In genomic region chr17:83288143-83288492, GRCm38 (mm10) we compare ENCODE assay signal across 9 mouse cellular contexts.
DNase-seq lines count a peak whose midpoint lies in the region; ATAC-seq and TF ChIP-seq lines count a peak whose summit lies in the region.
"Had no signal": no experiment of that assay in that cellular context is flagged by ENCODE, and none has a peak within 500 bp of the region (broad histone marks: within the 10 kb centered on the region; RNA-seq: fewer than 3 reads in every experiment).

No protein-coding gene starts in this region.

- no peaks in the 10 kb centered on the region for H3K36me3 ChIP-seq in liver, embryonic 16.5 days (ENCODE audit: control insufficient read depth, insufficient read depth)
- no peaks in the 10 kb centered on the region for H3K36me3 ChIP-seq in liver, postnatal 0 days (replicated peaks; ENCODE audit: insufficient read depth, low read length)
- no peaks in the 10 kb centered on the region for H3K36me3 ChIP-seq in forebrain, embryonic 15.5 days
- H3K36me3 ChIP-seq in hindbrain, embryonic 10.5 days: no peaks in the 10 kb centered on the region
- H3K36me3 ChIP-seq: G1E had no signal

- TF ChIP-seq CTCF in liver, postnatal 0 days (IDR thresholded peaks at IDR 0.05; ENCODE audit: low read depth): no peak

- H3K27ac ChIP-seq in liver, embryonic 16.5 days (ENCODE audit: low read length): no peak overlapping the region
- no peak overlapping the region for H3K27ac ChIP-seq in liver, postnatal 0 days (ENCODE audit: low read depth)
- peak overlapping the region; percentile 47; the same call in 1 of the 2 replicates for H3K27ac ChIP-seq in forebrain, embryonic 15.5 days (replicated peaks)
- H3K27ac ChIP-seq in hindbrain, embryonic 10.5 days: peak overlapping the region; percentile 65

- TF ChIP-seq EP300 in liver, postnatal 0 days (IDR thresholded peaks at IDR 0.05; ENCODE audit: low read depth): no peak

- ATAC-seq in liver, embryonic 16.5 days (ENCODE audit: low read depth): peak; percentile 41; the same call in 1 of the 2 replicates
- no peak for ATAC-seq in liver, postnatal 0 days
- peak; percentile 86 for ATAC-seq in forebrain, embryonic 15.5 days (replicated peaks)

- H3K27me3 ChIP-seq in liver, embryonic 16.5 days (ENCODE audit: control insufficient read depth, insufficient read depth, low read depth, low read length): no peaks in the 10 kb centered on the region
- H3K27me3 ChIP-seq in liver, postnatal 0 days (ENCODE audit: insufficient read depth, low read length): no peaks in the 10 kb centered on the region; the same call in 1 of the 2 replicates
- no peaks in the 10 kb centered on the region for H3K27me3 ChIP-seq in forebrain, embryonic 15.5 days
- H3K27me3 ChIP-seq in hindbrain, embryonic 10.5 days (ENCODE audit: insufficient read depth, poor library complexity, severe bottlenecking): no peaks in the 10 kb centered on the region

- no peak for DNase-seq in liver, postnatal 0 days
- DNase-seq in hindbrain, embryonic 10.5 days (ENCODE audit: low spot score): peak; percentile 55
- peak; percentile 73 for DNase-seq in mesoderm, embryonic 11.5 days (ENCODE audit: low read depth, low spot score)
- no peak for DNase-seq in urinary bladder, postnatal 4 days (ENCODE audit: low spot score in 2 of 2)
- no peak for DNase-seq in frontal cortex, postnatal 14 days (ENCODE audit: low spot score in 2 of 2)
- DNase-seq in cerebellum, adult 11 months: no peak

- H3K9ac ChIP-seq in liver, embryonic 16.5 days (ENCODE audit: low read depth, low read length): no peak overlapping the region
- no peak overlapping the region for H3K9ac ChIP-seq in liver, postnatal 0 days (replicated peaks)
- no peak overlapping the region for H3K9ac ChIP-seq in forebrain, embryonic 15.5 days (replicated peaks)

- no peaks in the 10 kb centered on the region for H3K9me3 ChIP-seq in liver, embryonic 16.5 days (replicated peaks; ENCODE audit: control insufficient read depth, low read length)
- H3K9me3 ChIP-seq in liver, postnatal 0 days (ENCODE audit: low read length): no peaks in the 10 kb centered on the region
- no peaks in the 10 kb centered on the region for H3K9me3 ChIP-seq in forebrain, embryonic 15.5 days
- H3K9me3 ChIP-seq in hindbrain, embryonic 10.5 days: no peaks in the 10 kb centered on the region
- H3K9me3 ChIP-seq: G1E had no signal

- no peak overlapping the region for H3K4me3 ChIP-seq in liver, embryonic 16.5 days (ENCODE audit: low read depth, low read length)
- H3K4me3 ChIP-seq in liver, postnatal 0 days (ENCODE audit: low read depth, low read length): no peak overlapping the region
- H3K4me3 ChIP-seq in forebrain, embryonic 15.5 days: no peak overlapping the region
- H3K4me3 ChIP-seq in hindbrain, embryonic 10.5 days: no peak overlapping the region

- H3K4me2 ChIP-seq in liver, embryonic 16.5 days (ENCODE audit: low read depth, low read length): no peak overlapping the region
- H3K4me2 ChIP-seq in liver, postnatal 0 days (ENCODE audit: low read depth, low read length): no peak overlapping the region
- H3K4me2 ChIP-seq in forebrain, embryonic 15.5 days (replicated peaks): no peak overlapping the region

- H3K4me1 ChIP-seq in liver, embryonic 16.5 days (ENCODE audit: control insufficient read depth, low read depth, low read length): no peaks in the 10 kb centered on the region
- H3K4me1 ChIP-seq in liver, postnatal 0 days (ENCODE audit: insufficient read depth): no peaks in the 10 kb centered on the region; the same call in 1 of the 2 replicates
- peaks cover 8% of the 10 kb centered on the region for H3K4me1 ChIP-seq in forebrain, embryonic 15.5 days
- H3K4me1 ChIP-seq in hindbrain, embryonic 10.5 days (replicated peaks): peaks cover 18% of the 10 kb centered on the region

- 45% methylated on average over 7 of the region's 7 CpGs for WGBS in liver, embryonic 16.5 days (ENCODE audit: insufficient replicate concordance)
- WGBS in liver, postnatal 0 days (ENCODE audit: insufficient replicate concordance): 49% methylated on average over 7 of the region's 7 CpGs
- WGBS in forebrain, embryonic 15.5 days: 27% methylated on average over 7 of the region's 7 CpGs
- 17% methylated on average over 7 of the region's 7 CpGs for WGBS in hindbrain, embryonic 10.5 days

Comparison
In these comparisons a context has a peak if more than half of its experiments do, and no peak if none do; other contexts are left out.
1. H3K27ac ChIP-seq: peak in forebrain, embryonic 15.5 days (single experiment) and hindbrain, embryonic 10.5 days (single experiment); none in liver, embryonic 16.5 days (single experiment) and liver, postnatal 0 days (single experiment).
2. DNase-seq: peak in hindbrain, embryonic 10.5 days (single experiment) and mesoderm, embryonic 11.5 days (single experiment); none in liver, postnatal 0 days (single experiment), urinary bladder, postnatal 4 days (0 of 2), frontal cortex, postnatal 14 days (0 of 2) and cerebellum, adult 11 months (single experiment).